Mouse (Mus musculus) CH12.LX (cell line): Measurements from ENCODE around the gene Gm20532. TPM values are rescaled to one million over a fixed set of nuclear protein-coding genes. Genes with fewer than 3 reads are reported as not detected.

Experiments used
- DNase-seq: peaks from one replicate; pipeline ENCODE4 v3.0.0-alpha.2; 2013; ENCODE audit errors: extremely low read depth
- H3K27ac ChIP-seq: 2 replicates; pipeline ENCODE4 v1.5.1; 2012; ENCODE audit warnings: low read depth, mild to moderate bottlenecking, control low read depth, moderate library complexity; ENCODE audit not compliant: insufficient read depth
- H3K27me3 ChIP-seq: replicated peaks from 2 replicates; pipeline ENCODE3; 2012; ENCODE audit warnings: inconsistent platforms
- H3K36me3 ChIP-seq, 2 experiments: replicated peaks in 1 of 2; 2 replicates each; pipeline versions ENCODE3 to v1.6.1; 2012; ENCODE audit warnings: inconsistent platforms in 1 of 2, low read length in 1 of 2, mild to moderate bottlenecking in 1 of 2, mixed read lengths in 1 of 2, moderate library complexity in 1 of 2; ENCODE audit not compliant: control insufficient read depth in 1 of 2, insufficient read depth in 1 of 2
- H3K4me1 ChIP-seq, 2 experiments: 2 replicates each; pipeline ENCODE4 v1.6.1; 2012; ENCODE audit warnings: inconsistent platforms in 1 of 2, moderate library complexity in 1 of 2; ENCODE audit not compliant: insufficient read depth in 2 of 2, control insufficient read depth in 1 of 2
- H3K4me2 ChIP-seq: 2 replicates; pipeline ENCODE4 v1.6.1; 2012; ENCODE audit warnings: low read depth, mild to moderate bottlenecking, control low read depth; ENCODE audit not compliant: poor library complexity, insufficient read depth, severe bottlenecking
- H3K4me3 ChIP-seq, 3 experiments: fragments of 150-350 bp in 1 of 3; sonication (generic) in 1 of 3; replicated peaks in 1 of 3; 2 replicates each; pipeline versions ENCODE3 to v1.5.1; 2011 to 2012; ENCODE audit warnings: low read depth in 2 of 3, low read length in 2 of 3, mild to moderate bottlenecking in 2 of 3, moderate library complexity in 2 of 3, control low read depth in 1 of 3, improper control_type of control experiment in 1 of 3, inconsistent platforms in 1 of 3, mixed read lengths in 1 of 3; ENCODE audit not compliant: poor library complexity in 1 of 3
- H3K79me2 ChIP-seq: replicated peaks from 2 replicates; pipeline ENCODE4 v1.6.1; 2012; ENCODE audit warnings: mild to moderate bottlenecking, moderate library complexity; ENCODE audit not compliant: control insufficient read depth, poor library complexity, insufficient read depth, severe bottlenecking; ENCODE audit errors: extremely low read depth
- H3K9ac ChIP-seq: 2 replicates; pipeline ENCODE4 v1.6.1; 2012; ENCODE audit warnings: low read depth, mild to moderate bottlenecking, control low read depth, moderate library complexity; ENCODE audit not compliant: insufficient read depth
- H3K9me3 ChIP-seq: replicated peaks from 2 replicates; pipeline ENCODE3; 2012; ENCODE audit warnings: low read length, inconsistent platforms, mixed read lengths
- CTCF ChIP-seq, 2 experiments: IDR thresholded peaks in 1 of 2; conservative IDR thresholded peaks in 1 of 2; 2 replicates each; pipeline ENCODE4 v1.5.1; 2011 to 2012; ENCODE audit warnings: low read depth in 2 of 2, low read length in 2 of 2, improper control_type of control experiment in 1 of 2, inconsistent platforms in 1 of 2, mild to moderate bottlenecking in 1 of 2, moderate library complexity in 1 of 2
- E2F4 ChIP-seq: IDR thresholded peaks from 2 replicates; pipeline ENCODE4 v1.6.1; 2011; ENCODE audit warnings: low read depth, low read length, improper control_type of control experiment; ENCODE audit not compliant: insufficient replicate concordance
- GABPA ChIP-seq: IDR thresholded peaks from 2 replicates; pipeline ENCODE4 v1.6.1; 2012; ENCODE audit warnings: low read depth, low read length, improper control_type of control experiment, inconsistent platforms; ENCODE audit not compliant: insufficient replicate concordance
- IRF4 ChIP-seq: IDR thresholded peaks from 2 replicates; pipeline ENCODE4 v1.6.1; 2014; ENCODE audit warnings: low read depth, mild to moderate bottlenecking, inconsistent platforms, low read length, improper control_type of control experiment
- JUND ChIP-seq: conservative IDR thresholded peaks from 2 replicates; pipeline ENCODE4 v1.6.1; 2011; ENCODE audit warnings: low read depth, low read length, improper control_type of control experiment
- MYC ChIP-seq: IDR thresholded peaks from 2 replicates; pipeline ENCODE4 v1.6.1; 2011; ENCODE audit warnings: low read depth, mild to moderate bottlenecking, improper control_type of control experiment, low read length
- NELFE ChIP-seq: IDR thresholded peaks from 2 replicates; pipeline ENCODE4 v1.6.1; 2011; ENCODE audit warnings: low read depth, low read length, improper control_type of control experiment
- PAX5 ChIP-seq: IDR thresholded peaks from 2 replicates; pipeline ENCODE4 v1.6.1; 2012; ENCODE audit warnings: low read length, inconsistent platforms, mixed read lengths
- POLR2A ChIP-seq: IDR thresholded peaks from 2 replicates; pipeline ENCODE4 v1.6.1; 2011; ENCODE audit warnings: low read depth, mild to moderate bottlenecking, improper control_type of control experiment, low read length
- POLR2AphosphoS2 ChIP-seq: IDR thresholded peaks from 2 replicates; pipeline ENCODE4 v1.6.1; 2011; ENCODE audit warnings: low read depth, low read length, improper control_type of control experiment
- RAD21 ChIP-seq: IDR thresholded peaks from 2 replicates; pipeline ENCODE4 v1.6.1; 2011; ENCODE audit warnings: low read depth, mild to moderate bottlenecking, low read length, improper control_type of control experiment, moderate library complexity
- SIN3A ChIP-seq: IDR thresholded peaks from 2 replicates; pipeline ENCODE4 v1.6.1; 2012; ENCODE audit warnings: low read length, improper control_type of control experiment, inconsistent platforms
- SMC3 ChIP-seq: IDR thresholded peaks from 2 replicates; pipeline ENCODE4 v1.6.1; 2011; ENCODE audit warnings: low read depth, low read length, improper control_type of control experiment
- TBP ChIP-seq: conservative IDR thresholded peaks from 2 replicates; pipeline ENCODE4 v1.6.1; 2011; ENCODE audit warnings: low read depth, low read length, improper control_type of control experiment
- TCF12 ChIP-seq: IDR thresholded peaks from 2 replicates; pipeline ENCODE4 v1.6.1; 2014; ENCODE audit warnings: low read depth, mild to moderate bottlenecking, inconsistent platforms, low read length, improper control_type of control experiment
- USF1 ChIP-seq: IDR thresholded peaks from 2 replicates; pipeline ENCODE4 v1.6.1; 2014; ENCODE audit warnings: low read depth, mild to moderate bottlenecking, inconsistent platforms, low read length, improper control_type of control experiment
- ZMIZ1 ChIP-seq: IDR thresholded peaks from 2 replicates; pipeline ENCODE4 v1.6.1; 2012; ENCODE audit warnings: low read depth, mild to moderate bottlenecking, inconsistent platforms, low read length, improper control_type of control experiment
- dilution Hi-C: fragments of 300-500 bp; cut with MboI; formaldehyde crosslinking; loops from 2 replicates; pipeline ENCODE4 v1.14.3; 2020; ENCODE audit warnings: low sequenced_read_pairs; ENCODE audit not compliant: extremely low pct_unique_long_range_greater_than_20kb, extremely low pct_ligation_motif_present
- in situ Hi-C: fragments of 300-500 bp; cut with MboI; formaldehyde crosslinking; loops from 3 replicates; pipeline ENCODE4 v1.14.3; 2019; ENCODE audit warnings: low sequenced_read_pairs, low pct_ligation_motif_present, low pct_unique_long_range_greater_than_20kb, mixed read lengths
- polyA plus RNA-seq: library from polyadenylated mRNA; unstranded; fragments of >175 nt; gene quantifications from 2 replicates; pipeline ENCODE4 v1.2.1, GENCODE M21; 2012; ENCODE audit warnings: low read depth; ENCODE audit not compliant: insufficient read length
- total RNA-seq, 2 experiments: library from RNA; depleted of rRNA; stranded (reverse); fragments of 300-350 nt in 1 of 2; fragments of >200 nt in 1 of 2; gene quantifications; 2 replicates each; pipeline ENCODE4 v1.2.3; 2012 to 2014

The Gm20532 gene
- total and polyA plus RNA-seq, 3 experiments = not detected

- Histone ChIP-seq H3K79me2 (peaks cover 27% of the 10 kb centered on the region), H3K36me3 (peaks cover 40 to 52% of the 10 kb centered on the region in 2 experiments), H3K9ac (no peak overlapping the region), H3K27me3 (peaks cover 1% of the 10 kb centered on the region), H3K4me3 (no peak overlapping the region), H3K4me1 (peaks cover 10 to 46% of the 10 kb centered on the region in 2 experiments), H3K27ac (no peak overlapping the region), H3K4me2 (no peak overlapping the region), H3K9me3 (no peaks in the 10 kb centered on the region)
- dilution Hi-C loops (no loop called here), in situ Hi-C loops (no loop called here)
- peak; percentile 27 for DNase-seq
- TF ChIP-seq SIN3A (no peak), USF1 (no peak), TCF12 (no peak), MYC (no peak), SMC3 (no peak), ZMIZ1 (peak; percentile 51), POLR2AphosphoS2 (peak; percentile 44; the same call in 1 of the 2 replicates), GABPA (no peak), IRF4 (no peak), JUND (no peak), PAX5 (no peak), RAD21 (no peak), NELFE (no peak), POLR2A (peak; percentile 36; the same call in 1 of the 2 replicates), TBP (no peak)
These were observed 48.4 kb downstream of the Gm20532 start for GRCm38 (mm10) chr2:26634629-26635488.

- no peaks in the 10 kb centered on the region for H3K9me3 ChIP-seq
- no peak overlapping the region for H3K27ac ChIP-seq
- peak; percentile 38 for DNase-seq
- in situ Hi-C loops = no loop called here
- no peaks in the 10 kb centered on the region for H3K27me3 ChIP-seq
- H3K4me3 ChIP-seq = no peak overlapping the region
- TF ChIP-seq E2F4 = no peak
- TF ChIP-seq CTCF (conservative IDR thresholded peaks at IDR 0.05 in 1 of 2, IDR thresholded peaks at IDR 0.05 in 1 of 2; ENCODE audit: low read depth in 2 of 2, low read length in 2 of 2) = no peak
- TF ChIP-seq POLR2AphosphoS2 = peak; percentile 29; the same call in 1 of the 2 replicates
- peak; percentile 23; the same call in 1 of the 2 replicates for TF ChIP-seq ZMIZ1
- H3K9ac ChIP-seq = no peak overlapping the region
- H3K4me1 ChIP-seq = peaks cover 10 to 48% of the 10 kb centered on the region in 2 experiments
- H3K36me3 ChIP-seq = peaks cover 40 to 52% of the 10 kb centered on the region in 2 experiments
- dilution Hi-C loops = no loop called here
- H3K79me2 ChIP-seq = peaks cover 29% of the 10 kb centered on the region
- no peak overlapping the region for H3K4me2 ChIP-seq
These were observed 49.3 kb downstream of the Gm20532 start for GRCm38 (mm10) chr2:26635489-26636324.
